Mouse (Mus musculus) cortical plate, adult 2 months (tissue): ENCODE measurements around the gene Ufsp1.

Experiments
- CTCF ChIP-seq: fragments of 200-500 bp; IDR thresholded peaks from 2 replicates; pipeline ENCODE4 v1.5.1; 2011; ENCODE audit warnings: mild to moderate bottlenecking, control low read depth, low read length; ENCODE audit not compliant: insufficient read depth; ENCODE audit errors: extremely low read depth
- POLR2A ChIP-seq: fragments of 200-500 bp; IDR thresholded peaks from 2 replicates; pipeline ENCODE4 v1.6.1; 2011; ENCODE audit warnings: mild to moderate bottlenecking, low read length, control low read depth; ENCODE audit not compliant: insufficient read depth; ENCODE audit errors: extremely low read depth

DNA sequence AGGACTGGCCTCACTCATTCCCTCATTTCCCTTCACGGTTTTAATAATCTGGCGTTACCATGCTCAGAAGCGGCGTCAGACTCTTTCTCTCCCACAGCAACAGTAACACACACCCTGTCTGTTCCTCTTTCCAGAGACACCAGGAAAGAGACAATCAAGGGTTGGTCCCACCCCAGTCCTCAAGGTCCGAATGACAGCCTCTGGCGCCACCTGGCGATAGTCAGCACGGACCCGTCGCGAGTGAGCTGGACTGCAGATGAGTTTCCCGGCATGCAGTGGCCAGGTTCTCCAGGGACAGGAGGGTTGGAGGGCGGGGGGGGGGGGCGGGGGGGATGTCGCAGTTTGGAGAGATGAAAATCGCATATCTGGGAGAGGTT is 7.8 kb upstream of the Ufsp1 start:
- TF ChIP-seq CTCF (peak; percentile 81), POLR2A (no peak)
